Mouse (Mus musculus): Measurements from ENCODE around the gene Gm28035.
A peak's percentile ranks its signal among the peaks of the same experiment; 100 is the strongest.

Gene Gm28035

DNA sequence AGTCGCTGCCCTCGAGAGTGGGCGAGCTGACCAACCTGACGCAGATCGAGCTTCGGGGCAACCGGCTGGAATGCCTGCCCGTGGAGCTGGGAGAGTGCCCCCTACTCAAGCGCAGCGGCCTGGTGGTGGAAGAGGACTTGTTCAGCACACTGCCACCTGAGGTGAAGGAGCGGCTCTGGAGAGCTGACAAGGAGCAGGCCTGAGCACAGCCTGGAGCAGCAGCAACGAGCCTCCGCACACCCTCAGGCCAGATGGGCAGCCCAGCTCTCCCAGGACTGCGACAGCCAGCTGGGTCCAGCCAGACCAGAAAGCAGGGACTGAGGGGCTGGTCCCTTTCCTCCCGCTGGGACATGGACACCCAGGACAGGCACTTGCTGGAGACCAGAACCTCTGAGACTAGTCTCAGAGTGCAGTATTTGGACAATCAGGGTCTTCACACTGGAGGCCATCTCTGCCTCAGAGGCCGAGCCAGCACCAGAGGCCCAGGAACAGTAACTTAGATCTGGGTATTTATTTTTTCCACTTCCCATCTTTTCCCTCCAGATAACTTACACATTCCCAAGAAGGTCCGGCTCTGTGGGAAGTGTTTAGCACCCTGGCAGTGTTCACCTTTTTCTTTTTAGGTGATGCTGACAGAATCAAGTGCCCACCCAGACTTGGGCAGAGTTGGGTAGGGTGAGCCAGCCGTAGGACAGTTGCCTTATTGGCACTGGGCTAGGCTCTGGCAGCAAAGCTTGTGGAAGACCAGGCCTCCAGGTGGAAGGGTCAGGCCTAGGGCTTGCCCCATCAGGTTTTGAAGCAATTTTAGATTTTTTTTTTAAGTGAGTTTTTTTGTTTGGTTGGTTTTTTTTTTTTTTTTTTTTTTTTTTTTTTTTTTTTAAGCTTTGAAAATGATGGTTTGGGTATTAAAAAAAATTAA is 21.8 kb downstream of the Gm28035 start:
- DNase-seq: no peak

DNA sequence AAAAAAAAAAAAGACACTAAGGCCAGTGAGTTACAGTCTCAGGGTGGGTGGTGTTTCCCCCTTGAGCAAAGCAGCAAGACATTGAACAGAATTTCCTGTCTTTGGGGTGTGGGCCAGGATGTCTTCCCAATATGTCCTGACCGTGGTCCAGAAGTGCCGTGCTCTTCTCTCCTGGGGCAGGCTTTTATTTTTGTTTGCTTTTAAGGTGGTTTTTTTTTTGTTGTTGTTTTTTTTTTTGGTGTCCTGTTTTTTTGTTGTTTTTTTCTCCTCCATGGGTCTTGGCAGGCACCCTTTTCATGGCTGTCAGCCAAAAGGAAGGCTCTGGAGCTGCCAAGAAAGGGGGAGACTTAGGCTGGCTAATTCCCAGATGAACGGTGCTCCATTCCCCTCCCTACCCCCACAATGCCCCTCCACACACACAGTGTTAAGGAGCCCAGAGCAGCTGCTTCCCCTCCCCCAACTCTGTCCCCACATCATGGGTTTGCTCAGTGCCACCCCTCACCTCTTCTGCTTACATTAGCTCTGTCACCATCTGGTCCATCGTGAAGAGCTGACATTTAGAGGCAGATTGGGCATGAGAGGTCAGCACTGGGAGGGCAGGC is 22.6 kb downstream of the Gm28035 start:
- DNase-seq: no peak

DNA sequence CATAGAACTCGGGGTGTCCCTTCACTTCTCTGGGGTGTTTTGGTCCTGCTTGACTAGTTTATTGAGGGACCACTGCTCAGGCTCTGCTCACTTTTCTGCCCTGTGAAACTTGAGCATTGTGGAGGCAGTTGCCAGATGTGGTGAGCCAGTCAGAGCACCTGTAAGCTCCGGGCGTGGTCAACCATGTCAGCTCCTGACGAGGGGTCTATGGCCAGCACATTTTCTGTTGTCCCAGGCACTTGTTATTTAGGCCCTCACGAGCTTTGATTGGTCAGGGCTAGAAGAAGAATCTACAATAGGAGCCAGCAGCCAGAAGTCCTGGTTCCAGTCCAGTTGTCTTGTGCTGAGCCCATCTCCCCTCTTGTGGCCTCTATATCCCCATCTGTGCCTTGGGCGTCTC is 23.4 kb downstream of the Gm28035 start:
- no peak for DNase-seq

DNA sequence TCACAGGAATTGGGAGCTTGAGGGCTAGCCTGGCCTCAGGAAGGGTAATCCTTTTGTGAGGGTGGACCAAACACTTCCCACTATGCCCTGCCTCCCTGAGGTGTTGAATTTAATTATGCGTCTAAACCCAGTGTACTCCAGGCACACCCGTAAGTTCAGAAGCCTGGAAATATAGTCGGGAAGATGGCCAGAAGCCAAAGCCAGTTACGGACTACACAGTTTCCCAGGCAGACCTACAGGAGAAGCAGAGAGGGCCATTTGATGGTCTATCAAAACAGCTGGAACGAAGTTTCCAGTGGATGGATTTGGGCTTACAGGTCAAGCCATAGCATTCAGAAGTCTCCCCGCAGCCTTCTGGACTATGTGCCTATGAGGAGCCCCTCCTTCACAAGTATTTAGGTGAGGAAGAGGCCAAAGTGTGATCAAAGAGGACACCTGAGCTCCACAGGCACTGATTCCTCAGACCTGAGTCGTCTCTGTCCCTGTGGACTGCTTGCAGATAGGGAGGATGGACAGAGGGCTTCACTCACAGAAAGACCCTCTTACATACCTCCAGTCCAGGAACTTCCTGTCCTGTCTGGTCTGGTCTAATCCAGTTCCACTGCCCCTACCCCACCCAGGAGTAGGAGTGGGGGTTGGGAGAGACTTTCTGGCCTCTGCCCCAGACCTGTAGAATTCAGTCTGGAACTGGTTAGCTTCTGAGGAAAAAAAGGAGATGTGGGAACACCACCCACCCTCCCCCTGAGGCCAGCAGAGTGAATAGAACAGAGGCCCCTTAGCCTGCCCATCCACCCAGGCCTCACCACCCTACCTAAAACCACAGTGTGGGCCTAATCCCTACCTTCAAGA is 24.5 kb downstream of the Gm28035 start:
- no peak for DNase-seq

DNA sequence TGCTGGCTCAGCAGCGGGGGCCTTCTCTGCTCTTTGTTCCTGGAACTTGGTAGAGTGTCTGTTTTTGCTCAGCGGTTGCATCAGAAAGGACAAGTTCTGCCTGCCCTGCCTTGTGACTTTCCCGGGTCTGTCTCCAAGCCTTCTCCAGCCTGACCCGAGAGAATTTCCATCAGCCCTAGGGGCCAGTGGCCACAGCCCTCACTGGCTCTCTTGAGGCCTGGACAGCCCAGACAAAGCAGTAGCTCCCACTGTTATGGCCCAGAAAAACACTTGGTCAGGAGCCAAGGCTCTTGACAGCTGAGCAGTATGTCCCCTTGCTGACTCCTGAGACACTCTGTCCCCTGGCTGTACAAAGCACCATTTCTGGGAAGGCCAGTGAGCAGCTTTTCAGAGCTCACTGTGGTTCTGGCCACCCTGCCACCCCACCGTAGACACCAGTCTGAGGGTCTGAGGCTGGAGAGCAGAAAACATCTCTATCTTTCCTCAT is 25.4 kb downstream of the Gm28035 start, which contains the start of gene Phyhd1:
Gene Phyhd1 (plus strand): TSS at position 437 of the 487 bp plus-strand sequence.
- DNase-seq: no peak

DNA sequence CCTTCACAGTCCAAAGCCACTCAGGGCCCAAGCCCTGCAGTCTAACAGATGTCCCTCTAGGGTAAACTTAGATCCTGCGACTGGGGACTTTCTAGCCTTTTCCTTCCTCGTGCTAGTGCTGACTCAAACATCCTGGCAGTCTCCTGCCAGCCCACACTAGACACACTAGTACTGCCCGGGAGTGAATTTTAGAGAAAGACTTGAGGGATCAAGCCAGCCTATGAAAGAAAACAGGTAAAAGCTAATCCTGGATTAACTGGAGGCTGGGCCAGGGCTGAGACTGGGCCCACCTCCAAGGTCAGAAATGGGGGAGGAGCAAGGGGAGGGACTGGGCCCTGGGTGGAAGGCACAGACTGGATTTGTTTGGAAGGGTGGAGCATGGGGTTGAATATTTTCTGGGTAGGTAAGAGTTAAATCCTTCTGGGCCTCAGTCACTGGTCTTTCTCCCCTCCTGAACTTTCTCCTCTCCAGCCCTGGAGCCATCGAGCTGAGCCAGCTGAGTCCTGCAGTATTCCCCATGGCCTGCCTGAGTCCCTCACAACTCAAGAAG is 26.1 kb downstream of the Gm28035 start:
- no peak for DNase-seq

DNA sequence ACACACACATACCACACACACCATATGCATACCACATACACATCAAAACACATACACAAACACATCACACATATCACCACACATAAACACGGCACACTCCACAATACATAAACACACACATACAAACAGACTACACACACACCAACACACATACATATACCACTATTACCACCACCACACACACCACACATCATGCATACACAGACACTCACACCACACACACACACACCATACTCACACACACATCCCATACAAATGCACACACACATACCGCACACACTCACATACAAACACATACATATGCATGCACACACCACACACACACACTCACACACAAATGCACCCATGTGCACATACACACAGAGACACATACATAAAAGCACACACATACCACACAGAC is 27.1 kb downstream of the Gm28035 start:
- no peak for DNase-seq

DNA sequence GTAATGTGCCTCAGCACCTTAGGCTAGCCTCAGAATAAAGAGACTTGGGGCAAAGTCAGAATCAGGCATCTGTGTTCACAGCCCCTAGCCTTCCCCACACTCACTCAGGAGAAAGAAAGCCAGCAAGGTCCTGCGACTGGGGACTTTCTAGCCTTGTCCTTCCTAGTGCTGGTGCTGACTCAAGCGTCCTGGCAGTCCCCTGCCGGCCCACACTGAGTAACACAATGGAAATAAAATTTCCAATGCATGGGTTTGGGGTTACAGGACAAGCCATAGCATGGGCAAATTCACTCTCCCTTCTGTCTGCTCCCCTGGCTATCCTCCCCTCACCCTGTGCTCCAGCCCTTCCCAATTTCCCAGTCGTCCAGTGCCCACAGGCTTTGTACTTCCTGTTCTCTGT is 28.0 kb downstream of the Gm28035 start:
- DNase-seq: no peak

DNA sequence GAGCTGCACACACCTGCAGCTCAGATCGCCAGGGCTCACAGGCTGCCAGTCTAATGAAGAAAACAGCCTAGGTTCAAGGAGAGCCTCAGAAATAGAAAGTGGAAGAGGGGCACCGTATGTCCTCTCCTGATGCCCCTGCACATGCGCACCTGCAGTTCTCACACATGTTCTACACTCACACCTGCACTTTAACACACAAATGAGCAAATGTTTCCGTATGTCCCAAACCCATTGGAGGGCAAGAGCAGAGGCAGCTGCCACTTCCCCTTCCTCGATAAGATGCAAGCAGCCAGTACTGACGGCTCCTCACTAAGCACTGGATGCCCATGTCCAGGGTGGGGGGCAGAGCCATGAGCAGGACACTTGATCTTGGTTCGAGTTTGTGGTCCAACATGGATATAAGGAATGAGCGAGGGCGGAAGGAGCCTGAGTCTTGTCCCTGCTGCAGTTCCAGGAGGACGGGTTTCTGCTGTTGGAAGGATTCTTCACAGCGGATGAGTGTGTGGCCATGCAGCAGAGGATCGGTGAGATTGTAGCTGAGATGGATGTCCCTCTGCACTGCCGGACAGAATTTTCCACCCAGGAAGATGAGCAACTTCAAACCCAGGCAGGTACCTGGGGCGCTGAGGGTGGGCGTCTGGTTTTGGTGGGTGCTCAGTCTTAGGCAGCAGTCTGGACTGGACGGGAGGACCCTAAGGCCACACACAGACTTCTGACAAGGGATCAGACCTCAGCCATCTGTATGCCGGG is 29.0 kb downstream of the Gm28035 start:
- DNase-seq: no peak

DNA sequence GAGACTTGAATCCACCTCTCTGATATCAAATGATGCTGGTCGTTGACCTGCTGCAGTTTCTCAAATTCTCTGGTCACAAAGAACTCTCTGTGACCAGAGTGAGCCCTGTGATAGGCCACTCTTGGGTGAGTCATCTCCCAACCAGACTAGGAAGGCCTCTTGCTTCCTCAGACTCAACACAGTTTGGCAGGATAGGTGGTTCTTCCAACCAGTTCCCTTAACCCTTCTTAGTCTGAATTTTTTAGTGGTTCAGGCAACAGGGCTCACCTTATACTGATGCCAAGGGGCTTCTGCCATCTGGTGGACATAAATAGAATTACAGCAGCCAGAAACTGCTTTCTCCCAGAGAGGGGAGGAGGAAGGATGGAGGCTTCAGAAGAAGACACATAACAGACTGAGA is 29.8 kb downstream of the Gm28035 start:
- DNase-seq: peak; percentile 62

DNA sequence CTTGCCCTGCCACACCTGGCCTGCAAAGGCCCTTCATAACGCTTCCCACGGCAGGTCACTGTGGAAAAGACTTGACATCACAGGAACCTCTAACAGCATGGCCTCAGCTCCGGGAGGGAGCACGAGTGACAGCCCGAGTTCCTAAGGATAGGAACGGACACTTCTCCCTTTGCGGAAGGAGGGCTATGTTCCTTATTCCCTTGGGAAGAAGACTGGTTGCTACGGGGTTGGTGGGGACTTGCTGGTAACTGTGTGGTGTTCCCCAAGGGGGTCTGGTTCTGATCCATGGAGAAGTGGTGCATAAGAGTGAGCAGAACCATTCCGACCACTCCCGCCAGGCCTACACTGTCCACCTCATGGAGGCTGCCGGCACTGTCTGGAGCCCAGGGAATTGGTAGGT is 40.4 kb downstream of the Gm28035 start, which contains the start of gene Gm28038:
Gene Gm28038 (plus strand): TSS at position 301 of the 400 bp plus-strand sequence.
- DNase-seq: no peak

DNA sequence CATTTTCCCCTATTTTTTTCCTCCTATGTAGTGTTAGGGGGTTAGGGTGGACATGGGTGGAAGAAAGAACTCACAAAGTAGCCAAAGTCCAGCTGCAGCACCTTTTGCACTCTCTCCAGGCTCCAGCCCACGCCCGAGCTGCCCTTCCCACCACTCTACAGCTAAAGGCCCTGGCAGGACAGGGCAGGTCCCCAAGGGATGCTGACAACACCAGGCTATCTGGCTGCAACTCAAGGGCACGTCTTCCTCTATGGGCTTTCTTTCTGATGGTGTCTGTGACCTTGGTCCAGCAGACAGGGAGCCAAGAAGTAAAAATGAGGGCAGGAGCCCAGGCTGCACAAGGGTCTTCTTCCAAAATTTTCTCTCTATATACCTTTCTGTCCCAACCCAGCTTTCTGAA is 41.3 kb downstream of the Gm28035 start:
- no peak for DNase-seq

DNA sequence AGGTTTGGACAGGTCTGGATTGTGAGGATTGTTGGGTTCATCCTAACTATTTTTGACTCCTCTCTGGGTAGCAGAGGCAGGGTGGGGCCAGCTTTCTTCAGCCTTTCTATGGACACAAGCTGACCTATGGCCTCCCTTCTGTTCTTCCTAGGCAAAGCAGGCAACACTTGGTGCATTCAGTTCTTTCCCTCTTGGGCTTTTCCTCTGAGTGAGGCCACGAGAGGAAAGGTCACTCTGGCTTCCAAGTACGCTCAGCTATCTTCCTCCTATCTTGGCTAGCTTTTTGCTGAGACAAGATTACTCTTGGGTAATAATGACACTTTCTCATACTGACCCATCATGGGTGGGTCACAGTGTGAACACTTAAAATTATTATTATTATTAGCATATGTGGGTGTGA is 42.8 kb downstream of the Gm28035 start:
- no peak for DNase-seq

DNA sequence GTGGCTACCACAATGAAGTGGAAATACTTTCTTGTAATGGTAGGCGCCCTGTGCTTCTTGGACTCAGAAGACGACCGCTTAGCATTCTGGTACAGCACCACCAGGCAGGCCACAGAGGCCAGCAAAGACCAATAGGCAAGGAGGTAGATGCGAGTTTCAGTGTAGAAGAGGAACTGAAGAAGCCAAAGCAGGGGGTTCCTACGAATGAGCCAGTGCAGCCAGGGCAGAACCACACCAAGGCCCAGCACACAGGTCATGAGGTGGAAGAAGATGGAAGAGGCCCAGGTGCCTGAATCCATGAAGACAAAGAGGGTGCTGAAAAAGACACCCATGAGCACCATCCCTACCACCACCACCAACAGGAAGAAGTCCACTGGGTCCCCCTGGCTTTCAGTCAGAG is 44.6 kb downstream of the Gm28035 start:
- DNase-seq: no peak

DNA sequence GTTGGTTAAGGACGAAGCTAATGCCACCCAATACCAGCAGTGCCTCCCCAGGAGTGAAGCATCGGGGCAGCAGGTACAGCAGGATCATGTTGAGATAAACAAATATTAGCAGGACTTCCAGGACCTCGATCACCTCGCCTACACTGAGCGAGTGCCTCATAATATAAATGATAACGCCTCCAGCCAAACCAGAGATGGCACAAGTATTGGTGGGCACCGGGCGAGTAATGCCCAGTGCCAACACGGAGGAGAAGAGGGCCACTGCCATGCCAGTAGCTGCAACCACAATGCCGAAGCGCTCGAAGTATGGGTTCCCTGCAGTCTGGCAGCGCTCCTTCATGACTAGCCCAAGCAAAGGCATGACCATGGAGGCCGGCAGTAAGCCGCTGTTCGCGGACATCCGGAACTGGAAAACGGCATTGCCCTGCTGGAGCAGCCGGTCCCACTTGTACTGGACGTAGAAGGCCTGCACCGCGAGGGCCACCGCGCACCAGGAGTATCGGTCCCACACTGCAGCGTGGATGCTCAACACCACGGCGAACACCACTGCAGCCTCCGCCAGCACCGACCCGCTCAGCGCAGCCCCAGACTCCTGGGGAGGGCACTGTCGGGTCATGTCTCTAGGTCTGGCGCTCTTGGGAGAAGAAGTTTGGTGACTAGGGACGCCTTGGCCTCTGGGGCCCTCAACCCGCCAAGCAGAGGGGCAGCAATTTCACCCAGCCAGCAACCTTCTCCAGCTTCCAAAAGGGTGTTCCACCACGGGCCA is 45.2 kb downstream of the Gm28035 start:
- peak; percentile 18 for DNase-seq

DNA sequence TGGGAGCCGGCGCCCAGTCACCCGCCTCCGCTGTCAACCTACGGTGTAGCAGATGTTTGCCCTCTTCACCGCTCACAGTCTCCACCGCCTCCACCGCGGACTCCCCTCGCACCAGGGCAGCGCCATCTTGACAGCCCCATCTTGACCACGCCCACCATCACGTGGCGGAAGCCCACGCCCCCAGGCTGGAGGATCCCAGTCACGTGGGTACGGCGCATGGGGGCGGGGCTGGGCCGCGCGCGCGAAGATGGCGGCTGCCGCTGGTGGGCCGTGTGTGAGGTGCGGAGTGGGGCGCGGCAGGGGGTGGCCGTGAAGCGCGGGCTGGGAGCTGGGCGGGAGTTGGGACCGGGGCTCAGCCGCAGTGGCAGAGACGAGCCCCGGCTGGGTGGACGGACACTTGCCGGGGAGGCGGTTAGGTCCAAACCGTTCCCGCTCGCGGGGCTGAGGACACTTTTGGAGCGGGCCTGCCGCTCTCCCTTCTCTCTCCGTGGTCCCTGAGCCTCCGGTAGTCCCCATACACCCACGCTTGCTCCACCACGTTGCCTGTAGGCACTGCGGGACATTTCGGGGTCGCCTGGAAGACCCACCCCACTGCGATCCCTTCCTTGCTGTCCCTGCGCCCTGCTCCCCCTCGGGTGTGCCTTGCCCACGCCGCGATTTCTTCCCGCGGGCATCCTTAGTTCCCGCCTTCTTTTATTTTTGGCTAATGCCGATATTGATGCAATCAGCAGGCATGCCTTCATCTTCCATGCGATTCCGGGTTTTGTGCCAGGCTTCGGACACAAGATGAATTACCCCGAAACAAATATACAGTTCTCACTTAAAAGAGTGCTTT is 46.0 kb downstream of the Gm28035 start, which contains the start of the genes Dolk and Nup188:
Gene Dolk (minus strand): TSS at position 143 of the 835 bp plus-strand sequence.
Gene Nup188 (plus strand): TSS at position 206 of the 835 bp plus-strand sequence.
- peak; percentile 98 for DNase-seq

DNA sequence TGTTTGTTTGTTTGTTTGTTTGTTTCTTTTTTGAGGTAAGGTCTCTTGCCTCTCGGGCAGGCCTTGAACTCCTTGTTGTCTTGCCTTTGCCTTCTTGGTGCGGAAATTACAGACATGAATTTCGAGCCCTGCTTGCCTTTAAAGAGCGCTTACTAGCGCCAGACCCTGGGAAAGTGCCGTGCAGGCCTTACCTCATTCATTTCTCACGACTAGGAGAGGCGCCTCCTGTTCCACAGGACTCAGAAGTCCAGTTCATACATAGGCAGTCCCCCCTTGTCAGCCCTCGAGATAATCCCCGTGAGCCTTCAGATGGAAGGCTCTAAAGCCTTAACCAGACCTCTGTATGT is 46.6 kb downstream of the Gm28035 start:
- peak; percentile 25 for DNase-seq

DNA sequence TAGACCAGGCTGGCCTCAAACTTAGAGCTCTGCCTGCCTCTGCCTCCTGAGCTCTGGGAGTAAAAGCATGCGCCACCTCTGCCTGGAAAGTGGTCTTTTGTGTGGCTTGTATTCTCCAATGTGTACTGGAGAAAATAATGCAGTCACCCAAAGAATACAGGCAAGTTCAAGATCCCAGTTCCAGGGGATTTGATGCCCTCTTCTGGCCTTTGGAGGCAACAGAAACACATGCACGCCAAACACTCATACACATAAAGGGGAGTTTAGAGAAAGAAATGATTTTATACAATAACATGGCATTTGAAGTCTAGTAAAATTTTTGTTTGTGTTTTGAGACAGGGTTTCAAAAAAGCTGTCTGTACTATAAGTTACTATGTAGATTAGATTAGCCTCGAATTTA is 59.2 kb downstream of the Gm28035 start:
- no peak for DNase-seq

DNA sequence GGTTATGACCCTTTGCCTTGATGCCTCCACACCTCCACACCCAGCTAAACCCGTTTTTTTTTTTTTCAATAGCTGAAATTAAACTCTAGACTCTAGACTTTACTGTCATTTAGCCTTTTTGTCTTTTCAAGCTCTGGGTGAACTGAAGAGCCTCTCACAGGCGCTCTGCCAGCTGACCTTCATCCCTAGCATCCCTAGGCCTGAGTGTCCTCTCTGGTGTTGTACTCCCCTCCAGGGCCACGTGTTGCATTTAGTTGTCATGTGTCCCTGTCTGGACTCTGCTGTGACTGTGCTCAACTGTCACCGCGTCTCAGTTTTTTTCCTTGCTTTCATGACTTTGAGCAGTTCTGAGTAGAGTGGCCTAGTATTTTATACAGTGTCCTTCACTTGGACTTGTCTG is 59.6 kb downstream of the Gm28035 start:
- DNase-seq: no peak

DNA sequence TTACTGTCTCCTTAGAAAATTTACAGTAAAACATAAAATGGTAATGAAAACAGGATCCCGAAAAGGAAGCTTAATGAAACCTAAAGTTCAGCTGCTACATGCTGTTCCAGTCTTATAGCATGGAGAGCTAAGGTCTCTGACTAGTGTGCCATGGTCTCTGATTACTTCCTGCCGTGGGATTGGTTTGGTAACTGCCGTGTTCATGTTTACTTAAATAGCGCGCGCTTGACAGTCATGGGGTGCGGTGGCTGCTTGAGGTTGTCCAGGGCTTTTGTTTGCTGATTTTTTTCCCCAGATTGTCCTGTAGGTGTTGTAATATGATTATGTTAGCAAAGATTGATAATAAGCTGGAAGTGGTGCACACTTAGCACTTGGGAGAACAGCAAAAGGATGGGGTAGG is 65.7 kb downstream of the Gm28035 start:
- no peak for DNase-seq

Measured in thymus, postnatal 25 days (tissue).